Mouse (Mus musculus): ENCODE results near the gene Gab1. TPM values are rescaled to one million over a fixed set of nuclear protein-coding genes. Genes with fewer than 3 reads are reported as not detected.

Gab1 gene
- polyA plus RNA-seq, 1 experiment from 2014 or later, result 7.3 TPM

DNA sequence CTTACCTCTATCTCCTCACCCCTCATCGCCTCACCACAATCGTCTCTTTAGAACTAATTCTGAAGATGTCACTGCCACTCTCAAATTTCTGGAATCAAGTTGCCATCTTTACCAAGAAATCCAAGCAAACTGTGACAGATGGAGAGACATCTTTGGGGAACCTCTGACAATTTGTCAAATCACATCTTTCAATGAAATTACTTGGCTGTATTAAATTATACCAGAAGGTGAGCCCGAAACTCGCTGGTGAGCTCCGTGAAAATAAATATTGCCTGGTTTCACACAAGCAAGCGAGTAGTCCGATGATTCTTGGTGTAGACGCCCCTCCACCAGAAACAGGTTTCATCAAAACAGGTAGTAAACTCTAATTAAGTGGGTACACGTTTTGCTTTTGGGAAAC is 2.2 kb downstream of the Gab1 start:
- no peaks in the 10 kb centered on the region for H3K36me3 ChIP-seq (ENCODE audit: control insufficient read depth, insufficient read depth, low read length)
- no peak for ATAC-seq (ENCODE audit: low FRiP score, low TSS enrichment)
- no peaks in the 10 kb centered on the region for H3K27me3 ChIP-seq (ENCODE audit: control insufficient read depth, insufficient read depth, low read length)
- no peaks in the 10 kb centered on the region for H3K9me3 ChIP-seq (ENCODE audit: control insufficient read depth, low read length)
- DNase-seq (ENCODE audit: low spot score), result no peak
- 38% methylated on average over 9 of the region's 9 CpGs for WGBS
- peaks cover 3% of the 10 kb centered on the region; the same call in 1 of the 2 replicates for H3K4me1 ChIP-seq (replicated peaks; ENCODE audit: control insufficient read depth, insufficient read depth)
- peak overlapping the region; percentile 77 for H3K4me2 ChIP-seq (replicated peaks; ENCODE audit: low read depth)
- no peak for TF ChIP-seq CTCF (IDR thresholded peaks at IDR 0.05; ENCODE audit: low read depth)
- no peak for TF ChIP-seq EP300 (optimal IDR thresholded peaks at IDR 0.05)
- peak overlapping the region; percentile 92 for H3K9ac ChIP-seq (ENCODE audit: low read length)
- H3K4me3 ChIP-seq (ENCODE audit: low read depth, low read length), result peak overlapping the region; percentile 85
- H3K27ac ChIP-seq (replicated peaks), result no peak overlapping the region

DNA sequence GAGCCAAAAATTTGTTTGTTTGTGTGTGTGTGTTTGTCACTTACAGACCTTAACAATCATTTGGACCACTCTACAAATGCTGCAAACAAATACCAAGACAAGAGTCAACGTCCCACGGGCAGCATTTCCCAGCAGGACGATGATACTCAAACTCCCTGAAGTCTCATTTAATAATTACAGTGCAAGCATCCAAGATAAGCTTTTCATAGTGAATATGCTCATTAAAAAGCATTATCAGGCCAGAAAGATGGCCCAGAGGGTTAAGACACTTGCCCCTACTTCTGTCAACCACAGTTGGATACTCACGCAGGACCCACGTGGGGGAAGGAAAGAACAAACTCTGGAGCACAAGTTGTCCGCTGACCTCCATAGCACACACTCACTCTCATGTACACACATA is 4.8 kb downstream of the Gab1 start:
- Histone ChIP-seq H3K9ac (ENCODE audit: low read length) (no peak overlapping the region), H3K4me2 (replicated peaks; ENCODE audit: low read depth) (no peak overlapping the region), H3K27ac (replicated peaks) (no peak overlapping the region), H3K27me3 (ENCODE audit: control insufficient read depth, insufficient read depth, low read length) (no peaks in the 10 kb centered on the region), H3K9me3 (ENCODE audit: control insufficient read depth, low read length) (no peaks in the 10 kb centered on the region), H3K4me1 (replicated peaks; ENCODE audit: control insufficient read depth, insufficient read depth) (peaks cover 3% of the 10 kb centered on the region; the same call in 1 of the 2 replicates), H3K4me3 (ENCODE audit: low read depth, low read length) (no peak overlapping the region), H3K36me3 (ENCODE audit: control insufficient read depth, insufficient read depth, low read length) (no peaks in the 10 kb centered on the region)
- 84% methylated on average over 6 of the region's 6 CpGs for WGBS
- DNase-seq (ENCODE audit: low spot score) (no peak), ATAC-seq (ENCODE audit: low FRiP score, low TSS enrichment) (no peak)
- TF ChIP-seq CTCF (IDR thresholded peaks at IDR 0.05; ENCODE audit: low read depth), result no peak
- no peak for TF ChIP-seq EP300 (optimal IDR thresholded peaks at IDR 0.05)

DNA sequence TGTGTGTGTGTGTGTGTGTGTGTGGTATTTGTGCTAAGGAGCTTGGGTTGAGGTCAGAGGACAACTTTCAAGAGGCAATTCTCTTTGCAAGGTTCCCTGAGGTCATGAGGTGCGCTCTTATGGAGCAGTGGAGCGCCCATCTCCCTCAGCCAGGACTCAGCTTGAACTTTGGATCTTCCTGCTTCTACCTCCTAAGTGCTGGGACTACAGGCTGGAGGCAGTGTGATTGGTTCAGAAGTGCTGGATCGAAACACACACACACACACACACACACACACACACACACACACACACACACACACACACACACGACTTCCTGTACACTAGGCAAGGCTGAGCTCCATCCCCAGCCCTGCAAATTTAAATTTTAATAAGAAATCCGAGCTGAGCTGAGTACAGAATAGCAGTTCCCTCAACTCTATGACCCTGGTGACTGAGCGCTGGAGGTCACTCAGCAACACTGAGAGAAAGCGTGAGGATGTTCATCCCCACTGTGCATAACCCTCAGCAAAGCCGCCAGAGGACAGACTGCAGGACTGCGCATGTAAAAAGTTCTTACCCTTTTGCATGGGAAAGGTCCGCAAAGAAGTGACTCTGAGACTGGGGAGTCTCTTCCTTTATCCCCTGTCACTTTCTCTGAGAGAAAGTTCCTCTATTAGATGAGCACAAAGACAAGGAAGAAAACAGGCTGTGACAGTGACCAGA is 6.4 kb downstream of the Gab1 start:
- whole genome bisulfite sequencing, result 64% methylated on average over 10 of the region's 10 CpGs

DNA sequence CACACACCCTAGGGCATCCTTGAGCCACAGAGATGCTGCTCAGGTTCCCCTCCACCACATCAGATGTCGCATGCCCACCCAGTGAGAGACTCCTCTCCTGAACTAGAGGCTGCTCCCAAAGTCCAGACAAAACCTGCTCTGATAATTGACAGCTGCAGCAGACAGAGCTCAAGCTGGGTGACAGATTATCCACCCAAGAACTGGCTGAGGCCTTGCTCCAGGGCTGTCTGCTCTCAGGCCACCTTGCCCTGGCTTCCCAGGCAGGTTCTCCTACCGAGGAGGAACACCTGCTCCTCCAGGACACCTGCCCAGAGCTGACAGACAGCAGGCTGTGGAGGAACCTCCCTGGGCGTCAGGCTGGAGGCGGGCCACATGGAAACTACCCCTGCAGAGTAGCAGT is 7.6 kb downstream of the Gab1 start:
- no peak for DNase-seq (ENCODE audit: low spot score)
- Histone ChIP-seq H3K36me3 (ENCODE audit: control insufficient read depth, insufficient read depth, low read length) (no peaks in the 10 kb centered on the region), H3K27ac (replicated peaks) (no peak overlapping the region), H3K27me3 (ENCODE audit: control insufficient read depth, insufficient read depth, low read length) (no peaks in the 10 kb centered on the region), H3K4me2 (replicated peaks; ENCODE audit: low read depth) (no peak overlapping the region), H3K4me3 (ENCODE audit: low read depth, low read length) (no peak overlapping the region), H3K9me3 (ENCODE audit: control insufficient read depth, low read length) (no peaks in the 10 kb centered on the region), H3K4me1 (replicated peaks; ENCODE audit: control insufficient read depth, insufficient read depth) (peaks cover 8% of the 10 kb centered on the region), H3K9ac (ENCODE audit: low read length) (no peak overlapping the region)
- 44% methylated on average over 4 of the region's 4 CpGs for WGBS
- TF ChIP-seq EP300 (optimal IDR thresholded peaks at IDR 0.05), result no peak
- TF ChIP-seq CTCF (IDR thresholded peaks at IDR 0.05; ENCODE audit: low read depth), result no peak
- no peak for ATAC-seq (ENCODE audit: low FRiP score, low TSS enrichment)

More for the DNA sequence above, 6.4 kb downstream of the Gab1 start:
- H3K9ac ChIP-seq (ENCODE audit: low read length), result no peak overlapping the region
- no peak overlapping the region for H3K27ac ChIP-seq (replicated peaks)
- TF ChIP-seq CTCF (IDR thresholded peaks at IDR 0.05; ENCODE audit: low read depth), result no peak
- TF ChIP-seq EP300 (optimal IDR thresholded peaks at IDR 0.05), result no peak
- H3K4me1 ChIP-seq (replicated peaks; ENCODE audit: control insufficient read depth, insufficient read depth), result peaks cover 8% of the 10 kb centered on the region
- H3K4me2 ChIP-seq (replicated peaks; ENCODE audit: low read depth), result no peak overlapping the region
- no peak overlapping the region for H3K4me3 ChIP-seq (ENCODE audit: low read depth, low read length)
- no peak for DNase-seq (ENCODE audit: low spot score)
- no peaks in the 10 kb centered on the region for H3K36me3 ChIP-seq (ENCODE audit: control insufficient read depth, insufficient read depth, low read length)
- ATAC-seq (ENCODE audit: low FRiP score, low TSS enrichment), result peak; percentile 40
- H3K27me3 ChIP-seq (ENCODE audit: control insufficient read depth, insufficient read depth, low read length), result no peaks in the 10 kb centered on the region
- H3K9me3 ChIP-seq (ENCODE audit: control insufficient read depth, low read length), result no peaks in the 10 kb centered on the region

DNA sequence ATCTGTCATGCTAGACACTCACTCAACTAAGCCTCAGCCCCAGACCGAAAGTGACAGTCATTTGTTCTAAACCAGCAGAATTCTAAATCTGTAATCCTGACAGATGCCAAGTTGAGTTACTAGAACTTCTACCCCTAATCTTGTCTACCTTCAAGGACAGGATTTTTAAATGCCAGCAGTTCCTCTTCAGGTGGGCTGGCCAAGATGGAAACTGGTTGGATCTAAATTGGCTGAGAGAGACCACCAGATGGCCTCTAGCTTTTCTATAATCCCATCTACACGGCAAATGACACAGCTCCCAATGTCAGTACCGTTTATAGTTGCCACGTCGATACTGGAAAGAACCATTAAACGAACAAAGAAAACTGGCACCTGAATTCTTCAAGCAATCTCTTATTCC is 8.9 kb downstream of the Gab1 start:
- DNase-seq (ENCODE audit: low spot score) (no peak), ATAC-seq (ENCODE audit: low FRiP score, low TSS enrichment) (no peak)
- peaks cover 5% of the 10 kb centered on the region for H3K4me1 ChIP-seq (replicated peaks; ENCODE audit: control insufficient read depth, insufficient read depth)
- no peak for TF ChIP-seq EP300 (optimal IDR thresholded peaks at IDR 0.05)
- no peak for TF ChIP-seq CTCF (IDR thresholded peaks at IDR 0.05; ENCODE audit: low read depth)
- H3K9ac ChIP-seq (ENCODE audit: low read length), result no peak overlapping the region
- H3K4me2 ChIP-seq (replicated peaks; ENCODE audit: low read depth), result no peak overlapping the region
- no peaks in the 10 kb centered on the region for H3K36me3 ChIP-seq (ENCODE audit: control insufficient read depth, insufficient read depth, low read length)
- H3K27ac ChIP-seq (replicated peaks), result peak overlapping the region; percentile 81
- no peaks in the 10 kb centered on the region for H3K9me3 ChIP-seq (ENCODE audit: control insufficient read depth, low read length)
- H3K4me3 ChIP-seq (ENCODE audit: low read depth, low read length), result no peak overlapping the region
- 81% methylated on average over 6 of the region's 6 CpGs for WGBS
- no peaks in the 10 kb centered on the region for H3K27me3 ChIP-seq (ENCODE audit: control insufficient read depth, insufficient read depth, low read length)

DNA sequence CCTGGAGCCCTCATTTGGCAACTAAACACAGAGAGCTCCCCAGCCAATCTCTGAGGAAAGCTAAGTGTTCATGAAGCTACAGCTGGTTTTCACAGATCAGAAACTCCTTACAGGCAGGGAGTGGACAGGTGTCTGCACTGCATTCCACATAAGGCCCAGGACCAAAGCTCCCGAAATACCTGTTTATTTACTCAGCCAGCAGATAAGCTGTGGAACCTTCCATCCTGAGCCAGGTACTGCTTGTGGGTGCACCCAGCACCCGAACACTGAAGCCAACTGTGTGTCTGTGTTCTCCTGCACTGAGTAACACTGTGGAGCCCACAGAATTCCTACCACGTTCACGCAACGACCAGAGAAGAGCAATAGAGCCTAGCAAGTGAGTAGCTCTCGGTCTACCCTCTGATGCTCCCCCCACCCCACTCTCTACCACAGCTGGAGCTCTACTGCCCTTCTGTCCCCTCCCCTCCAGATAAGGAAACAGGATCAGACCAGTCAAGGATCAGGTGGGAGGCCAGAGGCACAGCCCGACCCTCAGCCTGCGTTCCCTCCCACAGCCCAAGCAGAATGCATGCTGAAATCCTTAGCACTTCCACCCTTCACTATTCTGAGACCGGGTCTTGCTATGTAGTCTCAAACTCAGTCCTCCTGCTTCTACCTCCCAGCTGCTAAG is 9.6 kb downstream of the Gab1 start:
- Histone ChIP-seq H3K9me3 (ENCODE audit: control insufficient read depth, low read length) (no peaks in the 10 kb centered on the region), H3K4me2 (replicated peaks; ENCODE audit: low read depth) (0 out of 2 replicates have a peak overlapping the region, but pooled peaks have one; percentile 5), H3K4me3 (ENCODE audit: low read depth, low read length) (no peak overlapping the region), H3K36me3 (ENCODE audit: control insufficient read depth, insufficient read depth, low read length) (no peaks in the 10 kb centered on the region), H3K4me1 (replicated peaks; ENCODE audit: control insufficient read depth, insufficient read depth) (peaks cover 5% of the 10 kb centered on the region), H3K27me3 (ENCODE audit: control insufficient read depth, insufficient read depth, low read length) (no peaks in the 10 kb centered on the region), H3K9ac (ENCODE audit: low read length) (0 out of 2 replicates have a peak overlapping the region, but pooled peaks have one; percentile 18), H3K27ac (replicated peaks) (peak overlapping the region; percentile 81)
- WGBS, result 43% methylated on average over 9 of the region's 9 CpGs
- ATAC-seq (ENCODE audit: low FRiP score, low TSS enrichment) (peak; percentile 85), DNase-seq (ENCODE audit: low spot score) (peak; percentile 59)
- TF ChIP-seq CTCF (IDR thresholded peaks at IDR 0.05; ENCODE audit: low read depth) (no peak), EP300 (optimal IDR thresholded peaks at IDR 0.05) (no peak)
